Mouse (Mus musculus) neural tube, embryonic 14.5 days (tissue): ENCODE measurements around the gene Gm20388. TPM values are rescaled to one million over a fixed set of nuclear protein-coding genes. Genes with fewer than 3 reads are reported as not detected.
A peak's percentile ranks its signal among the peaks of the same experiment; 100 is the strongest.

Source experiments
- ATAC-seq: fragments of 200-750 bp; cut with Nextera tagmentation; 2 replicates; pipeline ENCODE4 v1.8.0; 2017; ENCODE audit warnings: low read depth, mild to moderate bottlenecking, moderate TSS enrichment, moderate library complexity
- H3K27ac ChIP-seq: fragments of 300-500 bp; sonication (generic); 2 replicates; pipeline ENCODE4 v1.5.1; 2014; ENCODE audit warnings: low read depth, mild to moderate bottlenecking, control low read depth, low read length, moderate library complexity, mixed read lengths
- H3K27me3 ChIP-seq: fragments of 300-500 bp; sonication (generic); 2 replicates; pipeline ENCODE4 v1.6.1; 2014; ENCODE audit warnings: low read length; ENCODE audit not compliant: control insufficient read depth, insufficient read depth
- H3K36me3 ChIP-seq: fragments of 300-500 bp; sonication (generic); 2 replicates; pipeline ENCODE4 v1.6.1; 2014; ENCODE audit warnings: low read length, mixed read lengths; ENCODE audit not compliant: control insufficient read depth, insufficient read depth
- H3K4me1 ChIP-seq: fragments of 300-500 bp; sonication (generic); 2 replicates; pipeline ENCODE4 v1.6.1; 2014; ENCODE audit warnings: low read length; ENCODE audit not compliant: control insufficient read depth, insufficient read depth
- H3K4me2 ChIP-seq: fragments of 300-500 bp; sonication (generic); 2 replicates; pipeline ENCODE4 v1.6.1; 2014; ENCODE audit warnings: mild to moderate bottlenecking, low read depth, low read length, control low read depth
- H3K4me3 ChIP-seq: fragments of 300-500 bp; sonication (generic); 2 replicates; pipeline ENCODE4 v1.5.1; 2014; ENCODE audit warnings: low read depth, low read length, control low read depth, mixed read lengths
- H3K9ac ChIP-seq: fragments of 300-500 bp; sonication (generic); replicated peaks from 2 replicates; pipeline ENCODE4 v1.6.1; 2014; ENCODE audit warnings: low read depth, mild to moderate bottlenecking, control low read depth, low read length, mixed read lengths
- H3K9me3 ChIP-seq: fragments of 300-500 bp; sonication (generic); 2 replicates; pipeline ENCODE4 v1.6.1; 2016; ENCODE audit warnings: low read length; ENCODE audit not compliant: control insufficient read depth
- WGBS: fragments of 180-500 bp; shearing (Covaris S2); extraction: QIAGEN DNeasy Blood & Tissue Kit; methylation state at CpG from one replicate; pipeline ENCODE4 v1.1.7; 2014; 5-methylcytosine and 5-hydroxymethylcytosine counted together
- polyA plus RNA-seq: library from polyadenylated mRNA; unstranded; fragments of >200 nt; fragmentation: Nextera tagmentation; extraction: Ambion mirVana; gene quantifications from 2 replicates; pipeline ENCODE4 v1.2.1, GENCODE M21; 2014

The Gm20388 gene
- polyA plus RNA-seq, 1 experiment from 2014 or later = 10.3 TPM

DNA sequence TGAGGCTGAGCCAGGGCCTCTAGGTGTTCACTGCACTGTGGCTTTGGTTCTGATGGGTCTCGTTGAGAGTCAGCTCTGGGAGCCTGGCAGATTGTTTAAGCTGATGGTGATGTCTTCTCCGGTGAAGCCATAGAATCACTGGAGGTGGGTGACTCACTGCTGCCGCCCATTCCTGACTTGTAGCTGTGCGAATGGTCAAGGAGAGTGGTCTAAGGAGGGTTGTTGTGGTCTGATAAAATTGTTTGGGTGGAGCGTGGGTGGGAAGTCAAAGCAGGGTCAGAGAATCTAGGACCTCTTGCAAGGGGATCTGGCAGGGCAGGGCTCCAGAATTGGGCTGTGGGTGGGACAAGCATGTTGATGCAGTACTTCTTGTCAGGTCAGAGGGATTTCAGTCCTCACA, 2100.0 kb downstream of the Gm20388 start:
- WGBS = 93% methylated on average over 5 of the region's 5 CpGs
- Histone ChIP-seq H3K36me3 (peaks cover 12% of the 10 kb centered on the region), H3K9me3 (no peaks in the 10 kb centered on the region), H3K4me3 (no peak overlapping the region), H3K9ac (no peak overlapping the region), H3K4me2 (no peak overlapping the region), H3K4me1 (no peaks in the 10 kb centered on the region), H3K27ac (no peak overlapping the region), H3K27me3 (no peaks in the 10 kb centered on the region)
- ATAC-seq = no peak

DNA sequence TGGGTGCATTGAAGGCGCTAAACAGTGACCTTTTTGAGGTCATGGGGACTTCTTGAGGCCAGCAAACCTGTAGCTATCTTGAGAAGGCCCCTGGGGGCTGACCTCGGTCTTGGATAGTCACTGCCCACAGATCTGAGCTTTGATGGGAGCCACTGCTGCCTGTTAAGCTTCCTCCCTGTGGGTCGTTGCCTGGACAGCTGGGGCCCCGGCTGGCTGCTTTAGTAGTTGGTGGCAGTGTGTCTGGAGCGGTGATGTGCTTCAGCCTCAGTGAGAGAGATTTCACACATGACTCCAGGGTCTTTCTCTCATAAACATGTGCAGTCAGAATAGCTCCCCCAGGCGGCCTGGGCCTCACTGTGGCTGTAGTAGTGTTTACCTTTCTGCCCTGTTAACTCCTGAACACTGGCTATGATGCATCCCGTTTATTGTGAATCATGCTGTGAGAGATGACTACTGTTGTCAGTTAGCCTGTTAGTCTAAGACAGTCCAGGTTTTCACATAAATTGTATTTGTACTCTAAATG, 2100.5 kb downstream of the Gm20388 start:
- Histone ChIP-seq H3K27me3 (no peaks in the 10 kb centered on the region), H3K9ac (no peak overlapping the region), H3K4me2 (no peak overlapping the region), H3K9me3 (no peaks in the 10 kb centered on the region), H3K4me1 (no peaks in the 10 kb centered on the region), H3K36me3 (peaks cover 10% of the 10 kb centered on the region), H3K27ac (no peak overlapping the region), H3K4me3 (no peak overlapping the region)
- ATAC-seq = no peak
- 55% methylated on average over 7 of the region's 7 CpGs for WGBS

DNA sequence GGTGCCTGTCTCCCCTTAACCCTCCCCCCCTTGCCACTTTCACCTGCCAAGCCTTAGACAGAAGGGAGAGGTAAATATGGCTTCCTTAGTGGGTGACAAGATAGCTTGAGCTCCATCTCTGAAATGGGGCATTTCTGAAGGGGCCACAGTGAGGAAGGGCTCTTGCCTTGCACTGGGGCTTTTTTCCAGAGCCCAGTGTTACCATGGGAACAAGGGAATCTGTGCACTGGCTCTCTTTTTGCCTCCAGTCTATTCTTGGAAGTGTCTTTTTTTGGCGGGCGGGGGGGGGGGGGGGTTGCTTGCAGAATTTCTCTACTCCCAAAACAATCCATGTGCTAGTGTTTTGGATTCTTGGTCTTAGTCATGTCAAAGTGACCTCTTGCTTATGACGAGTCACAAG, 2104.0 kb downstream of the Gm20388 start:
- no peak overlapping the region for H3K4me3 ChIP-seq
- peaks cover 3% of the 10 kb centered on the region; the same call in 1 of the 2 replicates for H3K36me3 ChIP-seq
- no peak overlapping the region for H3K9ac ChIP-seq
- H3K4me2 ChIP-seq = no peak overlapping the region
- no peak for ATAC-seq
- H3K27ac ChIP-seq = no peak overlapping the region
- no peaks in the 10 kb centered on the region for H3K4me1 ChIP-seq
- no peaks in the 10 kb centered on the region for H3K9me3 ChIP-seq
- H3K27me3 ChIP-seq = no peaks in the 10 kb centered on the region
- 66% methylated on average over 3 of the region's 3 CpGs for WGBS

DNA sequence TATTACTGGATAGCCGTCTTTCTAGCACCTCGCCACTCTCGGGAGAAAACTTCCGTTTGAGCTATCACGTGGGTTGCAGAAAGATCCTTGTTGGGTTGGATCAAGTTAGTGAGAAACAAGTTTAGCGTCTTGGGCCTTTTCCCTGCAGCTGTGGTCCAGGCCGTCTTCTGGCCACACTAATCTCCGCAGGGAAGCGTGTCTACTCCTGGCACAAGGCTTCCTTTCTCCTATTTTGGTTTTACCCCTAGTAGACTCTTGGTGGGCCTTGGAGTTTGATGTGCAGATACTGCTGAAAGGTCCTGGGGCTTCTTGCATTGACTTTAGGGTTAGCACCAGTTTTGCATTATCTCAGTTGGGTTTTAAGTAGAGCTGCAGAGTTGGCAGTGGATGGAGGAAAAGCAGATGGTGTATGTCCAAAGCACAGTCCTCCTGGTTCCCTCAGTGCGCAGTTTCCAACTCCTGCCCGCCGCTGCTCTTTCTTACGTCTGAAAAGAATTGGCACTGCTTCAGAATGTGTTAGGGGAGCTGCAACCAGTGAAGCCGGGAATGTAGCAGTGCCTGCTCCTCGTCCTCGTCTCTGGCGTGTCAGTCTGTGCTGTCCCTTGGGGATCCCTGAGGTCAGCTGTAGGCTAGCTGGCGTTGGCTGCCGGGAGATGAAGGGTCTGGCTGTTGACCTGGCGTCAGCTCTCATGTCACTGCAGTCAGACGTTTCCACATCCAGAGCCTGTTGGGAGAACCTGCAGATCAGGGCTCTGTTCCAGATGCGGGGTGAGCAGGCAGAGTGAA, 2107.6 kb downstream of the Gm20388 start:
- Histone ChIP-seq H3K9me3 (no peaks in the 10 kb centered on the region), H3K4me2 (no peak overlapping the region), H3K36me3 (peaks cover 4% of the 10 kb centered on the region), H3K9ac (no peak overlapping the region), H3K27ac (no peak overlapping the region), H3K4me1 (no peaks in the 10 kb centered on the region), H3K4me3 (no peak overlapping the region), H3K27me3 (no peaks in the 10 kb centered on the region)
- no peak for ATAC-seq
- 75% methylated on average over 22 of the region's 22 CpGs for WGBS

- Histone ChIP-seq H3K9ac (no peak overlapping the region), H3K36me3 (peaks cover 4% of the 10 kb centered on the region), H3K27me3 (no peaks in the 10 kb centered on the region), H3K4me1 (no peaks in the 10 kb centered on the region), H3K4me3 (no peak overlapping the region), H3K9me3 (no peaks in the 10 kb centered on the region), H3K4me2 (no peak overlapping the region), H3K27ac (no peak overlapping the region)
- ATAC-seq = no peak
- WGBS = 92% methylated on average over 1 of the region's 1 CpGs
Observed at GRCm38 (mm10) chr8:122019162-122019561, 2108.5 kb downstream of the Gm20388 start.

- H3K27me3 ChIP-seq = no peaks in the 10 kb centered on the region
- no peaks in the 10 kb centered on the region for H3K9me3 ChIP-seq
- 91% methylated on average over 8 of the region's 8 CpGs for WGBS
- H3K27ac ChIP-seq = no peak overlapping the region
- no peaks in the 10 kb centered on the region for H3K4me1 ChIP-seq
- H3K36me3 ChIP-seq = peaks cover 4% of the 10 kb centered on the region
- H3K9ac ChIP-seq = no peak overlapping the region
- H3K4me2 ChIP-seq = no peak overlapping the region
- H3K4me3 ChIP-seq = no peak overlapping the region
- ATAC-seq = no peak
Observed at GRCm38 (mm10) chr8:122020050-122020771, 2109.6 kb downstream of the Gm20388 start.

DNA sequence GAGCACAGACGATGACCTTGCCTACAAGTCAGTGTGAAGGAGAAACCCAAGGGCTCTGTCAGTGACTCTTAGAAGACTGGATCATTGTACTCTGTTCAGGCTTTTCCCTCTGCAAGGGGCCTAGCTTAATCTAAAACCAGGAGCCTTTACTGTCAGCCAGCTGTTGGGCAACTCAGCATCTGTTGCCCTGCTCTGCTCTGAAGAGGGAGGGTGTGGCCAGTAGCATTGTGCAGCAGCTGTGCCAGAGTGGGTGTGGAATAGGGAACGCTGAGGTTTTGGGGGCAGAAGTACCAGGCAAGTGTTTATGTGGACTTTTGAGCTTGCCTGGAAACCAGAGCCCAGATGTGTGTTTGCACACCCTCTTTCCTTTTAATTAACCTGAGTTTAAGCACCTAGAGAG, 2111.1 kb downstream of the Gm20388 start:
- Histone ChIP-seq H3K27me3 (no peaks in the 10 kb centered on the region), H3K9me3 (no peaks in the 10 kb centered on the region), H3K36me3 (peaks cover 12% of the 10 kb centered on the region), H3K4me1 (no peaks in the 10 kb centered on the region), H3K4me2 (no peak overlapping the region), H3K27ac (0 out of 2 replicates have a peak overlapping the region, but pooled peaks have one; percentile 12), H3K4me3 (no peak overlapping the region), H3K9ac (no peak overlapping the region)
- ATAC-seq = no peak
- WGBS = 77% methylated on average over 2 of the region's 2 CpGs

- Histone ChIP-seq H3K36me3 (peaks cover 12% of the 10 kb centered on the region), H3K4me1 (no peaks in the 10 kb centered on the region), H3K4me3 (no peak overlapping the region), H3K9me3 (no peaks in the 10 kb centered on the region), H3K27ac (no peak overlapping the region), H3K9ac (no peak overlapping the region), H3K27me3 (no peaks in the 10 kb centered on the region), H3K4me2 (no peak overlapping the region)
- no peak for ATAC-seq
- WGBS = 76% methylated on average over 6 of the region's 6 CpGs
Observed at GRCm38 (mm10) chr8:122022274-122022673, 2111.6 kb downstream of the Gm20388 start.

GRCm38 (mm10) chr8:122022705-122023104, 2112.1 kb downstream of the Gm20388 start:
- H3K4me1 ChIP-seq = no peaks in the 10 kb centered on the region
- H3K4me3 ChIP-seq = no peak overlapping the region
- H3K36me3 ChIP-seq = peaks cover 16% of the 10 kb centered on the region
- ATAC-seq = no peak
- 80% methylated on average over 4 of the region's 4 CpGs for WGBS
- no peak overlapping the region for H3K4me2 ChIP-seq
- no peak overlapping the region for H3K9ac ChIP-seq
- H3K9me3 ChIP-seq = no peaks in the 10 kb centered on the region
- no peaks in the 10 kb centered on the region for H3K27me3 ChIP-seq
- no peak overlapping the region for H3K27ac ChIP-seq
